Mouse (Mus musculus): ENCODE data around the gene Serpina16. TPM values are rescaled to one million over a fixed set of nuclear protein-coding genes. Genes with fewer than 3 reads are reported as not detected.
A peak's percentile ranks its signal among the peaks of the same experiment; 100 is the strongest.

Gene Serpina16
- total and polyA plus RNA-seq, 3 experiments = not detected

DNA sequence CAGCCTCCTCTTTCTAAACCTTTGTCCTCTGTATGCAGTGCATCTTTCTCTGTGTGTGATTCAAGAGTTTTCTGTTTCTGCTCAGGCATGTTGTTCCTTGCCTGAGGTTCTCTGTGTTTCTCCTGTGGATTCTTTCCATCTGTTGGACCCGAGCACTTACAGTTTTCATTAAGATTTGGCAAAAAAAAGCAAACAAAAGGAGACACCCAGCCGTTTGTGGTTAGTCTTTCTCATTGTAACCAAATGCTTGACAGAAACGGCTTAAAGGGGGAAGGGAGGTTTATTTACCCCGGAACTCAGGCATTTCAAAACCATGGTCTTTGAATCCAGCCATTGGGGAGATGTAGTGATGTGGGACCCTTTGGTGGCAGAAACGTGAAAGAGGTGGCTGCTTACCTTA is 31.3 kb downstream of the Serpina16 start:
- H3K4me3 ChIP-seq (ENCODE audit: control insufficient read depth in 1 of 2, insufficient read depth in 1 of 2, low read depth in 2 of 2, low read length in 2 of 2) = no peak overlapping the region
- no peaks in the 10 kb centered on the region for H3K27me3 ChIP-seq (ENCODE audit: control insufficient read depth in 1 of 2, insufficient read depth in 2 of 2, low read length in 2 of 2)
- H3K36me3 ChIP-seq (ENCODE audit: control insufficient read depth in 1 of 2, insufficient read depth in 2 of 2, low read length in 2 of 2) = peaks cover 0 to 2% of the 10 kb centered on the region in 2 experiments; a peak in 1 of 4 replicates
- no peak for DNase-seq (ENCODE audit: low read depth, low spot score)
- no peaks in the 10 kb centered on the region for H3K9me3 ChIP-seq (replicated peaks; ENCODE audit: insufficient read depth, low read length)
- no peak overlapping the region for H3K9ac ChIP-seq (ENCODE audit: control insufficient read depth, low read depth, low read length, poor library complexity, severe bottlenecking)
- peaks cover 6 to 13% of the 10 kb centered on the region in 2 experiments; a peak in 3 of 4 replicates for H3K4me1 ChIP-seq (ENCODE audit: control insufficient read depth in 1 of 2, insufficient read depth in 2 of 2, low read length in 2 of 2)
- TF ChIP-seq HCFC1 (IDR thresholded peaks at IDR 0.05; ENCODE audit: low read depth, low read length) (no peak), NELFE (IDR thresholded peaks at IDR 0.05; ENCODE audit: low read depth, low read length) (no peak), CHD2 (IDR thresholded peaks at IDR 0.05; ENCODE audit: low read length) (no peak)
- no peaks in the 10 kb centered on the region for H3K79me2 ChIP-seq (ENCODE audit: control insufficient read depth, insufficient read depth, low read length, poor library complexity)
- no peak overlapping the region for H3K27ac ChIP-seq (ENCODE audit: control insufficient read depth, low read depth, low read length)

- Histone ChIP-seq H3K9ac (ENCODE audit: control insufficient read depth, low read depth, low read length, poor library complexity, severe bottlenecking) (no peak overlapping the region), H3K27ac (ENCODE audit: control insufficient read depth, low read depth, low read length) (no peak overlapping the region), H3K36me3 (ENCODE audit: control insufficient read depth in 1 of 2, insufficient read depth in 2 of 2, low read length in 2 of 2) (peaks cover 0 to 2% of the 10 kb centered on the region in 2 experiments; a peak in 1 of 4 replicates), H3K4me1 (ENCODE audit: control insufficient read depth in 1 of 2, insufficient read depth in 2 of 2, low read length in 2 of 2) (peaks cover 6 to 13% of the 10 kb centered on the region in 2 experiments; a peak in 3 of 4 replicates), H3K4me3 (ENCODE audit: control insufficient read depth in 1 of 2, insufficient read depth in 1 of 2, low read depth in 2 of 2, low read length in 2 of 2) (no peak overlapping the region), H3K27me3 (ENCODE audit: control insufficient read depth in 1 of 2, insufficient read depth in 2 of 2, low read length in 2 of 2) (no peaks in the 10 kb centered on the region), H3K9me3 (replicated peaks; ENCODE audit: insufficient read depth, low read length) (no peaks in the 10 kb centered on the region), H3K79me2 (ENCODE audit: control insufficient read depth, insufficient read depth, low read length, poor library complexity) (no peaks in the 10 kb centered on the region)
- no peak for DNase-seq (ENCODE audit: low read depth, low spot score)
- no peak for TF ChIP-seq ETS1 (IDR thresholded peaks at IDR 0.05; ENCODE audit: low read depth, low read length)
- TF ChIP-seq UBTF (IDR thresholded peaks at IDR 0.05; ENCODE audit: borderline replicate concordance, insufficient read depth, low read depth, low read length) = no peak
- no peak for TF ChIP-seq TBP (IDR thresholded peaks at IDR 0.05; ENCODE audit: low read depth, low read length)
- no peak for TF ChIP-seq POLR2A (IDR thresholded peaks at IDR 0.05; ENCODE audit: control insufficient read depth in 1 of 2, insufficient read depth in 1 of 2, low read depth in 1 of 2, low read length in 2 of 2, poor library complexity in 1 of 2)
- TF ChIP-seq CTCF (IDR thresholded peaks at IDR 0.05 in 2 of 3, conservative IDR thresholded peaks at IDR 0.05 in 1 of 3; ENCODE audit: control insufficient read depth in 1 of 3, insufficient read depth in 1 of 3, low read depth in 2 of 3, low read length in 3 of 3, poor library complexity in 1 of 3, severe bottlenecking in 1 of 3) = no peak
Observed at GRCm38 (mm10) chr12:103643818-103644217, 32.1 kb downstream of the Serpina16 start.

DNA sequence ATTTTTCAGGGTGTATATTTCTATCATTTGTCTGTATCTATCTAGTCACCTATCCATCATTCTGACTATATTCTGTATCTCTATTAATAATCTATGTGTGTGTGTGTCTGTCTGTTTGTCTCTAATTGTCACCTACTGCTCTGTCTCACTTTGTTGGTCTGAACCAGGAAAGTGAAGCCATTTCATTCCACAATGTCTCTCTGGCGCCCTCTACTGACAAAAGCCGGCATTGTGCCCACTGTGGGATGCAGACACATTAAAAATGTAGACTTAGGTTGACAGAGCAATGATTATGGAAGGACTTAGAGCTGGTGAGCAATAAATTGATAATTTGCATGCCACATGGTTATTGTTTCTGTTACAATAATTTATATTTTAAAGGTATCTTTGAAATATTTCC is 32.6 kb downstream of the Serpina16 start:
- Histone ChIP-seq H3K36me3 (ENCODE audit: control insufficient read depth in 1 of 2, insufficient read depth in 2 of 2, low read length in 2 of 2) (peaks cover 0 to 2% of the 10 kb centered on the region in 2 experiments; a peak in 1 of 4 replicates), H3K79me2 (ENCODE audit: control insufficient read depth, insufficient read depth, low read length, poor library complexity) (no peaks in the 10 kb centered on the region), H3K9me3 (replicated peaks; ENCODE audit: insufficient read depth, low read length) (no peaks in the 10 kb centered on the region), H3K27me3 (ENCODE audit: control insufficient read depth in 1 of 2, insufficient read depth in 2 of 2, low read length in 2 of 2) (no peaks in the 10 kb centered on the region), H3K27ac (ENCODE audit: control insufficient read depth, low read depth, low read length) (no peak overlapping the region), H3K4me1 (ENCODE audit: control insufficient read depth in 1 of 2, insufficient read depth in 2 of 2, low read length in 2 of 2) (peaks cover 6 to 13% of the 10 kb centered on the region in 2 experiments; a peak in 3 of 4 replicates), H3K4me3 (ENCODE audit: control insufficient read depth in 1 of 2, insufficient read depth in 1 of 2, low read depth in 2 of 2, low read length in 2 of 2) (no peak overlapping the region), H3K9ac (ENCODE audit: control insufficient read depth, low read depth, low read length, poor library complexity, severe bottlenecking) (no peak overlapping the region)
- DNase-seq (ENCODE audit: low read depth, low spot score) = peak; percentile 77
- TF ChIP-seq SMC3 (IDR thresholded peaks at IDR 0.05; ENCODE audit: low read depth, low read length) = peak; percentile 96
- TF ChIP-seq RAD21 (IDR thresholded peaks at IDR 0.05; ENCODE audit: low read depth, low read length) = peak; percentile 97
- TF ChIP-seq POLR2A (IDR thresholded peaks at IDR 0.05; ENCODE audit: control insufficient read depth in 1 of 2, insufficient read depth in 1 of 2, low read depth in 1 of 2, low read length in 2 of 2, poor library complexity in 1 of 2) = no peak
- TF ChIP-seq ELF1 (IDR thresholded peaks at IDR 0.05; ENCODE audit: low read depth, low read length) = 0 out of 2 replicates have a peak, but pooled peaks have one; percentile 8
- no peak for TF ChIP-seq TAL1 (IDR thresholded peaks at IDR 0.05; ENCODE audit: low read length)
- TF ChIP-seq TCF12 (IDR thresholded peaks at IDR 0.05; ENCODE audit: low read depth, low read length) = 0 out of 2 replicates have a peak, but pooled peaks have one; percentile 16
- no peak for TF ChIP-seq ZKSCAN1 (IDR thresholded peaks at IDR 0.05; ENCODE audit: low read depth, low read length)
- no peak for TF ChIP-seq ZNF384 (IDR thresholded peaks at IDR 0.05; ENCODE audit: low read depth, low read length)
- TF ChIP-seq MEF2A (IDR thresholded peaks at IDR 0.05; ENCODE audit: extremely low read depth, insufficient replicate concordance, low read depth, low read length, poor library complexity, severe bottlenecking) = no peak
- TF ChIP-seq CTCF (IDR thresholded peaks at IDR 0.05 in 2 of 3, conservative IDR thresholded peaks at IDR 0.05 in 1 of 3; ENCODE audit: control insufficient read depth in 1 of 3, insufficient read depth in 1 of 3, low read depth in 2 of 3, low read length in 3 of 3, poor library complexity in 1 of 3, severe bottlenecking in 1 of 3) = peak; percentile 88 to 99 (median 98)
- 0 out of 4 replicates have a peak, but pooled peaks of 1 of the 2 experiments have one; percentile 11 for TF ChIP-seq EP300 (IDR thresholded peaks at IDR 0.05; ENCODE audit: low read depth in 1 of 2, low read length in 2 of 2)
- no peak for TF ChIP-seq ZMIZ1 (IDR thresholded peaks at IDR 0.05; ENCODE audit: low read depth, low read length)
- no peak for TF ChIP-seq GABPA (IDR thresholded peaks at IDR 0.05; ENCODE audit: low read depth, low read length)
- TF ChIP-seq NELFE (IDR thresholded peaks at IDR 0.05; ENCODE audit: low read depth, low read length) = no peak
- TF ChIP-seq MAFK (IDR thresholded peaks at IDR 0.05; ENCODE audit: borderline replicate concordance, low read depth, low read length) = no peak
- no peak for TF ChIP-seq HCFC1 (IDR thresholded peaks at IDR 0.05; ENCODE audit: low read depth, low read length)
- peak; percentile 94 for TF ChIP-seq ZC3H11A (IDR thresholded peaks at IDR 0.05; ENCODE audit: low read depth, low read length)
- no peak for TF ChIP-seq MAX (IDR thresholded peaks at IDR 0.05; ENCODE audit: low read length)

Measured in MEL (cell line).